Mouse (Mus musculus) natural killer cell, adult 2 months (primary cell): Measurements from ENCODE around the gene Nkap.
"Not testable (repeated sequence)": the region's sequence is repeated elsewhere in the genome, so short reads cannot be mapped to it uniquely, and the experiment has no call there.

Experiments
- DNase-seq, 2 experiments: peaks; one replicate each; pipeline ENCODE4 v3.0.0; 2022; ENCODE audit warnings: low spot score in 2 of 2

Nkap gene

DNA sequence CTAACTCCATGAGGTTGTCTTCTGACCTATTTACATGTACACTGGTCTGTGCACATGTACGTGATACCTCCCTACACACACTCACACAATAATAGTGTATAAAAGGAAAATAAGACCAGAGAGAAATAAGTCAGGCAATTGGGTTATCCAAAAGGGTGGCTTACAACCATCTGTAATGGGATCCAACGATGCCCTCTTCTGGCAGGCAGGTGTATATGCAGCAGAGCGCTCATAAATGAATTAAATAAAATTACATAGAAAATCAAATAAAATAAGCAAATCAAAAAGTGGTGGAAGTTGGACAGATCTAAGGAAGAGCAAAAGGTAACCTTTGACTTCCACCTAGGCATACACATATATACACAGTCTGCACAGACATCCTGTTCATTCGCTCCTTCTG lies 31.2 kb downstream of the Nkap start:
- peak in 1 of 2 experiments; percentile 4 for DNase-seq

DNA sequence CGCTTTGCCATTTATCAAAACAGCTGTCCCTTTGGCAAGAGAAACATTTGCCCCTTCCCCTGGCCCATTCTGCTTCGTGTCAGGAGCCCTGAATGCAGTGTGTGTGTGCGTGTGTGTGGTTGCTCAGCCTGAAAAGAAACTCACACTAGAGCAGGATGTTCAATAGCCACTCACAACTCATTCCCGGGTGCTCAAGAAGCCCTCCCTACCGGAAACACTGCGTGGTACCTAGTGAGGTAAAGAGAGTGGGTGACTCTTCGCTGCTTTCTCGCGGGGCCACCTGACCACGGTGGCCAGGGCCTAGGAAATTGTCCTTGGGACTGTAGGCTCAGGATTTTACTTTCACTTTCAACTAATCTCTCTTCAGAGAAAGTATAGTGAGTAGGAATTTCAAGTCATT lies 34.6 kb downstream of the Nkap start:
- no peak for DNase-seq

DNA sequence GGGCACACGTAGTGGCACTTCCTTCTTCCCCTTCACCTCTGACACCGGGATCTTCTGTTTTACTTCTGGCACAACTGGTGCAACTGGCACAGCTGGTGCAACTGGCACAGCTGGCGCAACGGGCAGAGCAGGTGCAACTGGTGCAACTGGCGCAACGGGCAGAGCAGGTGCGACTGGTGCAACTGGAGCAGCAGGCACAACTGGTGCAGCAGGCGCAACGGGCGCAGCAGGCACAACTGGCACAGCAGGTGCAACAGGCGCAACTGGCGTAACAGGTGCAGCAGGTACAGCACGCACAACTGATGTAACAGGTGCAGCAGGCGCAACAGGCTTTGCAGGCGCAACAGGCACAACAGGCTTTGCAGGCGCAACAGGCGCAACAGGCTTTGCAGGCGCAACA lies 36.5 kb downstream of the Nkap start:
- no peak for DNase-seq

DNA sequence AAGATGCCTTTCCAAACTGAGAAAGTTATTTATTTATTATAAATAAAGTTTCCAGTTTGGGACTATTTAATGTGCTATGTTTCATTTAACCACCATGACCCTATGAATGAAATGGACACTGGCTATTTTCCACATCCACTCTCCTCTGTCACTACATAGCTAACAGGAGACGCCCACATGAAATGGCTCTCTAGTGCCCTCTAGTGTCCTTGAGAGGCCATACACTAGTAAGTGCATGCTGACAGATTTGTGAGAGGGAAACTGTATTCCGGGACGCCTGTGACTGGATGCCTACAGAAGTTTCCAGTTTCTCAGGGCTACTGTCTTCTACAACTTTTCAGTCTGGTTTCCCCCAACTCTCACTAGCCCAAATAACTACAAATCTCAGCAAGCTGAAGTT lies 40.5 kb downstream of the Nkap start:
- peak; percentile 26 to 39 for DNase-seq

DNA sequence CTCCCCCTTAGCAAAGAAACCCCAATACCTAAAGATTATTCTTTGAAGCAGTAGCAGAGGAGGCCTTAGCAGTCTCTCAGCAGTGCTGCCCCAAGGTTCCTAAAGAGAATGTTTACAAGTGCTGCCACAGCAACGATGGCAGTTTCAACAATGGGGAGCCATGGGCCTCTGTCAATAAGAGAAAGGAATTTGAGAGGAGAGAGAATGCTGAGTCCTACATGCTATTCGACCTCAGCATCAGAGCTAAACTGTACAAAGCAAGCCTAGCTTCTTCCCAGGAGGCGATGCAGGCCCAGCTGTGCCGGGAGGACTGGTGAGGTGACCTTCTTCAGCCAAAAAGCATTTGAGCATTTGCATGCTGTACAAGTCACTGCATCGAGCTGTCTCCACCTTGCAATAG lies 42.1 kb downstream of the Nkap start, which contains the start of gene Akap14:
Akap14 (minus strand) TSS at position 101 of the 400 bp plus-strand sequence.
- DNase-seq: no peak

DNA sequence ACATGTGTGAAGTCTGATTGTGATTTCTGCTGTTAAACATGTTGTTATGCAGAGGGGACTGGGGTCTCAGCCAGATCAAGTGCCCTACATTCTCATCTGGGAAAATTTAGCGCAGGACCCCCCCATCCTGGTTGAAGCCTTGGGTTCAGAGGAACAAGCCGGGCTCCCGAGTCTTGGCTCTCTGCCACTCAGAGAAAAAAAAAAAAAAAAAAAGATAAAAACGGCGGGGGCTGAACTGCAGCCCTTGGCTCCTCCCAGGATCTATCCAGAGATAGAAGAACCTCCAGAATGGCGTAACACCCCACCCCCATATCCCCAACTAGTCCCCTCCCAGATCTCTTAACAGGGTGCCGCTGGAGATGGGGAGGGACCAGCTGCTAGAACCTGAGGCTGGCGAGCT lies 57.8 kb downstream of the Nkap start:
- DNase-seq: not testable (repeated sequence)

DNA sequence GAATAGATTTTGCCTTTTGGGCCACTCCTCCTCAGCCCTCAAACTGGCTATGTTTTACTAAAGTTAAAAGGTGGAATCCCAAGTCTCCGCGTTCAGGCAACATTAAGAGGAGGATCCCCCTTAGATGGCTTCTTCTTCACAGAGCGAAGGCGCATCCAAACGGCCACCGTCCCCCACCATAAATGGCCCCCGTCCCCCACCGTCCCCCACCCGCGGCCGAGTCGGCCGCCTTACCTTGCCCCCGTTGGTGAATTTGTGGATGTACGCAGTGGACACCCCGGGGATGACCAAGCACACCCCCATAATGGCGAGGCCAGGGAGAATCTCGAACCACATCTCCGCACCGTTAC lies 64.1 kb downstream of the Nkap start:
- DNase-seq: no peak

DNA sequence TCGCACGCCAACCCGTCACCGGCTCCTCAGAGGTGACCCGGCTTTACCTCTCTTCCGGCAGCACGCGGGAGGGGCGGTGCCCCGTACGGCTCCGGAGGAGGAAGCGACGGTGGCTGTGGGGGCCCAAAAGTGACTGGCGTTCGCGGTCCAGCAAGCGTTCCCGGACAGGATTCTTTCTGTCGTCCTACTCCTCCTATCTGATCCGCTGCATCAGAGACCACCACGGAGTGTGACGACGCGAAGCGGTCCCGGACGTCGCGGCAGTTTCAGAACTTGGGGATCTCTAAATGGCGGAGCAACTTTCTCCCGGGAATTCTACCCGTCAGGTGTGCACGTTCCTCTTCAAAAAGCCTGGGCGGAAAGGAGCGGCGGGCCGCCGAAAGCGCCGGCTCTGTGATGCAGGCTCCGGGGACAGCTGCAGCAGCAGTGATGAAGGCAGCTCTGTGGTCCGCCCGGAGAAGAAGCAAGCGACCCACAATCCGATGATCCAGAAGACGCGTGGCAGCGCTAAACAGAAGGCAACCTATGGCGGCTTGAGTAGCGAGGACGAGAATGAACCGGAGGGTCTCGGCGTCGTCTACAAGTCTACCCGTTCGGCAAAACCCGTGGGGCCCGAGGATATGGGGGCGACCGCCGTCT lies 64.6 kb downstream of the Nkap start, which contains the start of the genes Ndufa1 and Rnf113a1:
Ndufa1 (minus strand) TSS at position 59 of the 639 bp plus-strand sequence.
Rnf113a1 (plus strand) TSS at position 141 of the 639 bp plus-strand sequence.
- DNase-seq: peak; percentile 68 to 77

DNA sequence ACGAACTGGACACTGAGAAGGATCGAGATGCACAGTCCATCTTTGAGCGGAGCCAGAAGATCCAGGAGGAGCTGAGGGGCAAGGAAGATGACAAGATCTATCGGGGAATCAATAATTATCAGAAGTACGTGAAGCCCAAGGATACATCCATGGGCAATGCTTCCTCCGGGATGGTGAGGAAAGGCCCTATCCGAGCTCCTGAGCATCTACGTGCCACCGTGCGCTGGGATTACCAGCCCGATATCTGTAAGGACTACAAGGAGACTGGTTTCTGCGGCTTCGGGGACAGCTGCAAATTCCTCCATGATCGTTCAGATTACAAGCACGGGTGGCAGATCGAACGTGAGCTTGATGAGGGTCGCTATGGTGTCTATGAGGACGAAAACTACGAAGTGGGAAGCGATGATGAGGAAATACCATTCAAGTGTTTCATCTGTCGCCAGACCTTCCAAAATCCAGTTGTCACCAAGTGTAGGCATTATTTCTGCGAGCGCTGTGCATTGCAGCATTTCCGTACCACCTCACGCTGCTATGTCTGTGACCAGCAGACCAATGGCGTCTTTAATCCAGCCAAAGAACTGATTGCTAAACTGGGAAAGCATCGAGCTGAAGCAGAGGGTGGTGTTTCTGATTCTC lies 65.3 kb downstream of the Nkap start:
- no peak for DNase-seq

DNA sequence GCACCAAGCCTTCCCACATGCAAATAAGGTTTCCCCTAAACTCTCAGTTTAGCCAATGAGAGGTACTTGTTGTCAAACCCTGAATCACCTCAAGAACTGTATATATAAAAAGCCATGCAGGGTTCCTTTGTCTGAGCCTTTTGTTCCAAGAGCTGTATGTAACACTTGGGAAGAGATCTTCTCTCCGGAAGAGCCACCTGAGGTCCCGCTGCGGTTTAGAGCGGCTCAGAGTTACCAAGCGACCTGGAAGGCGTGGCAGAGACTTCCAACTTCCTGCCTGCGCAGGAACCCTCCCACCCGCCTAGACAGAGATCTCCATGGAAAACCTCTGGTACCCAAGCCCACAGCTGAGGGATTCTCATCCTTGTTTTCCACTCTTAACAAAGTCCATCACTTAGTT lies 72.1 kb downstream of the Nkap start:
- DNase-seq: no peak
